Mouse (Mus musculus) midbrain, postnatal 0 days (tissue): ENCODE data around the gene Lgr4. TPM values are rescaled to one million over a fixed set of nuclear protein-coding genes. Genes with fewer than 3 reads are reported as not detected.

Experiments used
- ATAC-seq: fragments of 200-750 bp; cut with Nextera tagmentation; 2 replicates; pipeline ENCODE4 v1.8.0; 2017; ENCODE audit warnings: moderate number of reproducible peaks, mild to moderate bottlenecking, moderate TSS enrichment, moderate library complexity; ENCODE audit not compliant: low FRiP score
- DNase-seq: peaks from one replicate; pipeline ENCODE4 v3.0.0-alpha.2; 2015; ENCODE audit warnings: low spot score
- H3K27ac ChIP-seq: fragments of 300-500 bp; sonication (generic); 2 replicates; pipeline ENCODE4 v1.5.1; 2014; ENCODE audit warnings: low read depth, mild to moderate bottlenecking, low read length, mixed read lengths
- H3K27me3 ChIP-seq: fragments of 300-500 bp; sonication (generic); 2 replicates; pipeline ENCODE4 v1.6.1; 2014; ENCODE audit warnings: low read length, control low read depth, mixed read lengths; ENCODE audit not compliant: insufficient read depth
- H3K36me3 ChIP-seq: fragments of 300-500 bp; sonication (generic); 2 replicates; pipeline ENCODE4 v1.6.1; 2014; ENCODE audit warnings: low read length, control low read depth, mixed read lengths; ENCODE audit not compliant: insufficient read depth
- H3K4me1 ChIP-seq: fragments of 300-500 bp; sonication (generic); 2 replicates; pipeline ENCODE4 v1.6.1; 2014; ENCODE audit warnings: mild to moderate bottlenecking, control low read depth, antibody characterized with exemption, low read length, mixed read lengths; ENCODE audit not compliant: insufficient read depth
- H3K4me2 ChIP-seq: fragments of 300-500 bp; sonication (generic); 2 replicates; pipeline ENCODE4 v1.6.1; 2014; ENCODE audit warnings: low read depth, mild to moderate bottlenecking, low read length, mixed read lengths; ENCODE audit not compliant: poor library complexity, severe bottlenecking
- H3K4me3 ChIP-seq: fragments of 300-500 bp; sonication (generic); 2 replicates; pipeline ENCODE4 v1.5.1; 2014; ENCODE audit warnings: low read depth, mild to moderate bottlenecking, low read length, moderate library complexity
- H3K9ac ChIP-seq: fragments of 300-500 bp; sonication (generic); replicated peaks from 2 replicates; pipeline ENCODE4 v1.6.1; 2014; ENCODE audit warnings: mild to moderate bottlenecking, low read length, moderate library complexity, mixed read lengths; ENCODE audit not compliant: poor library complexity, severe bottlenecking
- H3K9me3 ChIP-seq: fragments of 300-500 bp; sonication (generic); 2 replicates; pipeline ENCODE4 v1.6.1; 2016; ENCODE audit warnings: low read length, control low read depth
- CTCF ChIP-seq: IDR thresholded peaks from 2 replicates; pipeline ENCODE4 v1.5.1; 2016; ENCODE audit warnings: antibody characterized with exemption, mild to moderate bottlenecking
- WGBS: fragments of 180-500 bp; shearing (Covaris S2); extraction: QIAGEN DNeasy Blood & Tissue Kit; methylation state at CpG from one replicate; pipeline ENCODE4 v1.1.7; 2014; 5-methylcytosine and 5-hydroxymethylcytosine counted together
- polyA plus RNA-seq: library from polyadenylated mRNA; unstranded; fragments of >200 nt; fragmentation: Nextera tagmentation; extraction: Ambion mirVana; gene quantifications from 2 replicates; pipeline ENCODE4 v1.2.1, GENCODE M21; 2015
- total RNA-seq: library from RNA; depleted of rRNA; stranded (reverse); fragments of >200 nt; gene quantifications from 2 replicates; pipeline ENCODE4 v1.2.3, GENCODE M21; 2014

Lgr4 gene
- total and polyA plus RNA-seq, 2 experiments from 2014 or later = 9.9 to 33.4 TPM

DNA sequence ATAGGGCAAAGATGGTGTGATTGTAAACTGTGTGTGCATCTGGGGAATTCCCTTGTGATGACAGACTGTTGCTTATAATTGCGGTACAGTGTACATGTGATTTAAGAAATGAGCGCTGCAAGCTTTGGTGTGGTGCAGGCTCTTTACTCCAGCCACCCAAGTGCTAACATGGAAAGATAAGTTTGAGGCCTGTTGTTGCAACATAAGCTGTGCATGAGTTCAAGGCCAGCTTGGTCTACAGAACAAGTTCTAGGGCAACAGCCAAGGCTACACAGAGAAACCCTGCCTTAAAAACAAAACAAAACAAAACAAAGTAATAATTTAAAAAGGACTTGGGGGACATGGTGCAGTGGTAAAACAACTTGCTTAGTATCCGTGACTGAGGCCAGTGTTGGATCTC, 17.7 kb downstream of the Lgr4 start:
- WGBS = 94% methylated on average over 3 of the region's 3 CpGs
- no peak overlapping the region for H3K4me2 ChIP-seq
- H3K9me3 ChIP-seq = no peaks in the 10 kb centered on the region
- no peak overlapping the region for H3K4me3 ChIP-seq
- H3K27ac ChIP-seq = no peak overlapping the region
- DNase-seq (no peak), ATAC-seq (no peak)
- H3K9ac ChIP-seq = no peak overlapping the region
- no peaks in the 10 kb centered on the region for H3K27me3 ChIP-seq
- TF ChIP-seq CTCF = no peak
- no peaks in the 10 kb centered on the region for H3K36me3 ChIP-seq
- H3K4me1 ChIP-seq = no peaks in the 10 kb centered on the region

DNA sequence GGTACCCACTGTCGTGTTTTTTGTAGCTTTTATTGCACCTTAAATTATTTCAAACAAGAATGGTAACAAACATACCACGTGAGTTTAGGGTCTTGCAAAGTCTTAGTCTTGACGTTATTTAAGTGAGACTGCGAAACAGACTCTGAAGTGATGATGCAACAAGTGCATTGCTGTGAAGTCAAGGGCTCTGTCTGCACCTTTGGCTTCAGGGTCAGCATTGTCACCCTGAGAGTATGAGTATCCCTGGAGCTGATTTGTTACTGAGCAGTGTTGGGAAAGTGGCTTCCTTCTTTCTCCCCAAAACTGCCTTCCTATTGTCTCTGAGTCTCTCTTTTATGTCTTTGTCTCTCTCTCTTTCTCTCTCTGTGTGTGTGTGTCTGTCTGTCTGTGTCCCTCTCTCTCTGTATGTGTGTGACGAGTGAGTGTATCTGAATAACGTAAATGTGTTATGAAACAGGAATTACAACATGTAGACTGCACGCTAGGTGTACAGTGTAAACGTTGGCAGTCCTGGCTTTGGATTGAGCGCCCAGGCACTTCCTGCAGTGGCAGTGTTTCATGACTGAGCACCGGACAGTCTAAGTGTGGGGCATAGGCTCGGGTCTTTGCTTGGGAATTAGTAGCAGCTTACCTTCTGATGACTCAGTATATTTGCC, 18.4 kb downstream of the Lgr4 start:
- Histone ChIP-seq H3K27me3 (no peaks in the 10 kb centered on the region), H3K4me3 (no peak overlapping the region), H3K27ac (no peak overlapping the region), H3K4me1 (no peaks in the 10 kb centered on the region), H3K4me2 (no peak overlapping the region), H3K9ac (no peak overlapping the region), H3K36me3 (no peaks in the 10 kb centered on the region), H3K9me3 (no peaks in the 10 kb centered on the region)
- WGBS = 59% methylated on average over 11 of the region's 11 CpGs
- DNase-seq (no peak), ATAC-seq (no peak)
- no peak for TF ChIP-seq CTCF

DNA sequence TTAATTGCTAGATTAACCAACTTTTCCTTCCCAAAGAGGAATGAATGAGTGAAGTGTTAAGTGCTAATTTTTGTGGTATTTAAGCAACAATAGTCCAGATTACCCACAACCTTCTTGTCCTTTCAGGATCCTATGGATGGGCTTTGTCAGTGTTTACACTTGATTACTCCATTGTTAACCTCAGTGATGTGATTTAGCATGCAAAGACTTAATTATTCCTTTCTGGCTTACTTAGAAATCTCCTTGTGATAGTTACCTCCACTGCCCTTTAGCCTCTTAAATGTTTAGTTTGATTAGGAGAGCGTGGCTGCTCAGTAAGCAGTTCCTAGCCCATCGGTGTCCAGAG, 18.9 kb downstream of the Lgr4 start:
- TF ChIP-seq CTCF = no peak
- H3K4me3 ChIP-seq = no peak overlapping the region
- DNase-seq (no peak), ATAC-seq (no peak)
- no peak overlapping the region for H3K27ac ChIP-seq
- no peaks in the 10 kb centered on the region for H3K4me1 ChIP-seq
- no peaks in the 10 kb centered on the region for H3K36me3 ChIP-seq
- no peaks in the 10 kb centered on the region for H3K9me3 ChIP-seq
- 58% methylated on average over 2 of the region's 2 CpGs for WGBS
- H3K27me3 ChIP-seq = no peaks in the 10 kb centered on the region
- no peak overlapping the region for H3K9ac ChIP-seq
- no peak overlapping the region for H3K4me2 ChIP-seq

DNA sequence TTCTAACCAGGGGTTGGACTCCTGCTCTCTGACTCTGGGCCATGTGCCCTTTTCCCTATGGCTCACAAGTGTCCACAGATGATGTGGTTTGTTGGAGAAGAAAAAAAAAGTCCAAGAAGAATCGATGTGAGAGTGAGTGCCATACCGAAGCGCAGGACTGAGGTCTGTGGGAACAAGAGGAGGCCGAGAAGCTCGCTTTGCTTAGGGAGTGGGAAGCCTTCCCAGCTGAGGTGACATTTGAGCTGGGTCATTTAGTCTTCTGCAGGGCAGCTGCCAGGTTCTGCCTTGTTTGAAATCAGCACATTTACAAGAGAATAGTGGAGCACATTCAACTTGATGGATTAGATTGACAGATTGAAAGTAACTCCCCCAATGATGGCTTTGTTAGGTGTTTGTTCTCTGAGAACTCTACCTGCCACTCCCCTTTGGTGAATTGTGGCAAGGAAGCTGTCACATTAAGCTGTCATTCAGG, 24.6 kb downstream of the Lgr4 start:
- no peak overlapping the region for H3K4me3 ChIP-seq
- TF ChIP-seq CTCF = no peak
- 30% methylated on average over 5 of the region's 5 CpGs for WGBS
- H3K4me2 ChIP-seq = no peak overlapping the region
- H3K9me3 ChIP-seq = no peaks in the 10 kb centered on the region
- H3K4me1 ChIP-seq = no peaks in the 10 kb centered on the region
- DNase-seq = no peak
- no peak for ATAC-seq
- H3K27ac ChIP-seq = no peak overlapping the region
- H3K9ac ChIP-seq = no peak overlapping the region
- H3K36me3 ChIP-seq = no peaks in the 10 kb centered on the region
- no peaks in the 10 kb centered on the region for H3K27me3 ChIP-seq

DNA sequence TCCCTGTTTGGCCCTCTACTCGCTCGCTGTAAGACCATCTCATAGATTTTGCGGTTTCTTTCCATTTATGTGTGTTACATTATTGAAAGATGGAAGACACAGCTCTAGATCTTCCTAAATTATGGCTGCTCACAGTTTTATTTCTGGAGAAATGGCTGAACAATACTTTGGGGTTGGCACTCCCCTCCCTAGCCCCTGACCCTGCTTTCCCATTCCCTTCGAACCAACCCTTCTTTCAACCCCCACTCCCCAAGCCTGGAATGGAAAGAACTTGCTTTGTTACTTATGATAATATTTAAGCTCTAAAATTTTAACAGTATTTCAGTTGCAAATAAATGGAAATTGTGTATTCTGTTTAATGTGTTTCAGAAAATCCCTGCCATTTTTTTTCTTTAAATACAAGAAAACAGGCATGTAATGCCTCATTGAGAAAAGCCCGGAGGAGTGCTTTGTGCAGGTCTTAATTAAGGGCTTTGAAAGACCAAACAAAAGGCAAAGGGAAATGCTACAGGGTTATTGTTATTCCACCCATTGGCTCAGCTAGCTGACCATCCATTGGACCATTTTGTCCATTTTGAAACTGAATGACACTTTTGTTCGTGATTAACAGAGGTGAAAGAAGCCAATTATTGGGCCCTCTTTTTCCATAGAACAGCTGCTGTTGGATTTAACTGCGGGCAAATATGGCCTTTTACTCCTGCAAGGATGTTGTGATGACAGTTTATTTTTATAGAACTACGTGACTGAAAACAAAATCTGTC, 25.5 kb downstream of the Lgr4 start:
- TF ChIP-seq CTCF = no peak
- ATAC-seq (0 out of 2 replicates have a peak, but pooled peaks have one; percentile 29), DNase-seq (peak; percentile 54)
- no peaks in the 10 kb centered on the region for H3K27me3 ChIP-seq
- 35% methylated on average over 8 of the region's 8 CpGs for WGBS
- no peak overlapping the region for H3K4me3 ChIP-seq
- H3K4me1 ChIP-seq = no peaks in the 10 kb centered on the region
- no peak overlapping the region for H3K9ac ChIP-seq
- H3K9me3 ChIP-seq = no peaks in the 10 kb centered on the region
- H3K27ac ChIP-seq = no peak overlapping the region; the same call in 1 of the 2 replicates
- no peak overlapping the region for H3K4me2 ChIP-seq
- H3K36me3 ChIP-seq = no peaks in the 10 kb centered on the region

DNA sequence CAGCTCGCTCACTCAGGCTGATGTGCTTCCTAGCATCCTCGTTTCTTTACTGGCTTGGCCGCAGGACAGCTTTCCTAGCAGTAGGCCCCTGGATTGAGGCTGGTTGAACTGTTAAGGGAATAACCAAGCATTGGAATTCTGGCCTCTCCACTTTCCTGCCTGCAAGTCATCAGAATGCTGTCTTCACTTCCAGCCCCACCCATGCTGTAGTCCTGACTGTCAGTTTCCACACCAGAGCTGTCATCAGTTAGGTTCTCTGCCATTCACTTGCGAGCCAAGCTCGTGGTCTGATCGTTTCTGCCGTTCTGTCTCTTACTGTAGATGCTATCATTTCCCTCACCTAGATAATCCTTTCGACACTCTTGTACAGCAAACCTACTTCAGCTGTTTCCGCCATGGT, 27.5 kb downstream of the Lgr4 start:
- H3K9ac ChIP-seq = no peak overlapping the region
- no peak overlapping the region for H3K4me2 ChIP-seq
- H3K4me3 ChIP-seq = no peak overlapping the region
- no peaks in the 10 kb centered on the region for H3K9me3 ChIP-seq
- TF ChIP-seq CTCF = no peak
- H3K36me3 ChIP-seq = no peaks in the 10 kb centered on the region
- 76% methylated on average over 9 of the region's 9 CpGs for WGBS
- H3K4me1 ChIP-seq = no peaks in the 10 kb centered on the region
- no peak for ATAC-seq
- no peaks in the 10 kb centered on the region for H3K27me3 ChIP-seq
- no peak overlapping the region for H3K27ac ChIP-seq
- no peak for DNase-seq
